Mouse (Mus musculus): ENCODE measurements around the gene Vwa5b2. TPM values are rescaled to one million over a fixed set of nuclear protein-coding genes. Genes with fewer than 3 reads are reported as not detected.

Gene Vwa5b2
- polyA plus RNA-seq (2014; fragmentation: Nextera tagmentation; extraction: Ambion mirVana) = 1.3 and 4.1 TPM in 2 replicates

- DNase-seq (ENCODE audit: low spot score) (peak; percentile 27), ATAC-seq (peak; percentile 76)
- Histone ChIP-seq H3K36me3 (ENCODE audit: control insufficient read depth, insufficient read depth, low read length) (no peaks in the 10 kb centered on the region), H3K4me1 (ENCODE audit: control insufficient read depth, insufficient read depth, low read length) (peaks cover 3% of the 10 kb centered on the region; the same call in 1 of the 2 replicates), H3K27ac (ENCODE audit: low read depth, low read length) (no peak within 1 kb of the TSS), H3K9ac (ENCODE audit: low read length) (peak within 1 kb of the TSS; percentile 60), H3K9me3 (replicated peaks; ENCODE audit: control insufficient read depth, low read length) (no peaks in the 10 kb centered on the region), H3K4me3 (ENCODE audit: low read depth, low read length) (peak within 1 kb of the TSS; percentile 48), H3K4me2 (ENCODE audit: low read length) (peak within 1 kb of the TSS; percentile 93), H3K27me3 (replicated peaks; ENCODE audit: control insufficient read depth, insufficient read depth, low read length) (peaks cover 43% of the 10 kb centered on the region)
- WGBS = under 1% methylated on average over 22 of the region's 24 CpGs
Measured at GRCm38 (mm10) chr16:20589366-20589938, at the start of gene Vwa5b2. Gene Vwa5b2, plus strand, starts transcription at chr16:20589471.

GRCm38 (mm10) chr16:20539649-20540048 is 49.6 kb upstream of the Vwa5b2 start:
- Histone ChIP-seq H3K4me2 (ENCODE audit: low read length) (no peak overlapping the region), H3K9ac (ENCODE audit: low read length) (no peak overlapping the region), H3K36me3 (ENCODE audit: control insufficient read depth, insufficient read depth, low read length) (peaks cover 67% of the 10 kb centered on the region), H3K4me1 (ENCODE audit: control insufficient read depth, insufficient read depth, low read length) (peaks cover 21% of the 10 kb centered on the region), H3K27me3 (replicated peaks; ENCODE audit: control insufficient read depth, insufficient read depth, low read length) (no peaks in the 10 kb centered on the region), H3K27ac (ENCODE audit: low read depth, low read length) (no peak overlapping the region), H3K4me3 (ENCODE audit: low read depth, low read length) (no peak overlapping the region), H3K9me3 (replicated peaks; ENCODE audit: control insufficient read depth, low read length) (no peaks in the 10 kb centered on the region)
- DNase-seq (ENCODE audit: low spot score) = no peak
- no peak for ATAC-seq
- WGBS = 89% methylated on average over 3 of the region's 3 CpGs

- no peak overlapping the region for H3K4me2 ChIP-seq (ENCODE audit: low read length)
- ATAC-seq = no peak
- H3K4me1 ChIP-seq (ENCODE audit: control insufficient read depth, insufficient read depth, low read length) = peaks cover 21% of the 10 kb centered on the region
- peaks cover 75% of the 10 kb centered on the region for H3K36me3 ChIP-seq (ENCODE audit: control insufficient read depth, insufficient read depth, low read length)
- no peaks in the 10 kb centered on the region for H3K27me3 ChIP-seq (replicated peaks; ENCODE audit: control insufficient read depth, insufficient read depth, low read length)
- H3K9ac ChIP-seq (ENCODE audit: low read length) = no peak overlapping the region
- no peaks in the 10 kb centered on the region for H3K9me3 ChIP-seq (replicated peaks; ENCODE audit: control insufficient read depth, low read length)
- H3K27ac ChIP-seq (ENCODE audit: low read depth, low read length) = no peak overlapping the region
- WGBS = 90% methylated on average over 4 of the region's 4 CpGs
- DNase-seq (ENCODE audit: low spot score) = no peak
- no peak overlapping the region for H3K4me3 ChIP-seq (ENCODE audit: low read depth, low read length)
Measured at GRCm38 (mm10) chr16:20540438-20540837, 48.8 kb upstream of the Vwa5b2 start.

- Histone ChIP-seq H3K4me2 (ENCODE audit: low read length) (no peak overlapping the region), H3K9ac (ENCODE audit: low read length) (no peak overlapping the region), H3K27me3 (replicated peaks; ENCODE audit: control insufficient read depth, insufficient read depth, low read length) (no peaks in the 10 kb centered on the region), H3K4me1 (ENCODE audit: control insufficient read depth, insufficient read depth, low read length) (peaks cover 10% of the 10 kb centered on the region), H3K27ac (ENCODE audit: low read depth, low read length) (no peak overlapping the region), H3K36me3 (ENCODE audit: control insufficient read depth, insufficient read depth, low read length) (peaks cover 63% of the 10 kb centered on the region), H3K4me3 (ENCODE audit: low read depth, low read length) (no peak overlapping the region), H3K9me3 (replicated peaks; ENCODE audit: control insufficient read depth, low read length) (no peaks in the 10 kb centered on the region)
- DNase-seq (ENCODE audit: low spot score) (no peak), ATAC-seq (no peak)
- WGBS = 91% methylated on average over 10 of the region's 10 CpGs
Measured at GRCm38 (mm10) chr16:20545696-20546095, 43.6 kb upstream of the Vwa5b2 start.

GRCm38 (mm10) chr16:20547423-20547822 is 41.8 kb upstream of the Vwa5b2 start:
- Histone ChIP-seq H3K27ac (ENCODE audit: low read depth, low read length) (no peak overlapping the region), H3K9me3 (replicated peaks; ENCODE audit: control insufficient read depth, low read length) (no peaks in the 10 kb centered on the region), H3K27me3 (replicated peaks; ENCODE audit: control insufficient read depth, insufficient read depth, low read length) (no peaks in the 10 kb centered on the region), H3K4me3 (ENCODE audit: low read depth, low read length) (peak overlapping the region; percentile 79), H3K9ac (ENCODE audit: low read length) (no peak overlapping the region), H3K4me1 (ENCODE audit: control insufficient read depth, insufficient read depth, low read length) (peaks cover 10% of the 10 kb centered on the region), H3K4me2 (ENCODE audit: low read length) (peak overlapping the region; percentile 64), H3K36me3 (ENCODE audit: control insufficient read depth, insufficient read depth, low read length) (peaks cover 61% of the 10 kb centered on the region)
- ATAC-seq (no peak), DNase-seq (ENCODE audit: low spot score) (no peak)
- WGBS = 57% methylated on average over 5 of the region's 5 CpGs

- WGBS = under 1% methylated on average over 56 of the region's 56 CpGs
- H3K27me3 ChIP-seq (replicated peaks; ENCODE audit: control insufficient read depth, insufficient read depth, low read length) = no peaks in the 10 kb centered on the region
- H3K36me3 ChIP-seq (ENCODE audit: control insufficient read depth, insufficient read depth, low read length) = peaks cover 63% of the 10 kb centered on the region
- DNase-seq (ENCODE audit: low spot score) (peak; percentile 100), ATAC-seq (peak; percentile 98)
- H3K27ac ChIP-seq (ENCODE audit: low read depth, low read length) = peak within 1 kb of the TSS; percentile 44; the same call in 1 of the 2 replicates
- peaks cover 10% of the 10 kb centered on the region for H3K4me1 ChIP-seq (ENCODE audit: control insufficient read depth, insufficient read depth, low read length)
- peak within 1 kb of the TSS; percentile 85 for H3K9ac ChIP-seq (ENCODE audit: low read length)
- H3K4me2 ChIP-seq (ENCODE audit: low read length) = peak within 1 kb of the TSS; percentile 94
- H3K9me3 ChIP-seq (replicated peaks; ENCODE audit: control insufficient read depth, low read length) = no peaks in the 10 kb centered on the region
- H3K4me3 ChIP-seq (ENCODE audit: low read depth, low read length) = peak within 1 kb of the TSS; percentile 79
Measured at GRCm38 (mm10) chr16:20548096-20548948, 40.9 kb upstream of the Vwa5b2 start, which contains the start of gene Abcf3. Gene Abcf3, plus strand, starts transcription at chr16:20548577.

- no peak overlapping the region for H3K27ac ChIP-seq (ENCODE audit: low read depth, low read length)
- H3K27me3 ChIP-seq (replicated peaks; ENCODE audit: control insufficient read depth, insufficient read depth, low read length) = no peaks in the 10 kb centered on the region
- H3K4me1 ChIP-seq (ENCODE audit: control insufficient read depth, insufficient read depth, low read length) = peaks cover 10% of the 10 kb centered on the region
- peak overlapping the region; percentile 79 for H3K4me3 ChIP-seq (ENCODE audit: low read depth, low read length)
- 53% methylated on average over 9 of the region's 9 CpGs for whole genome bisulfite sequencing
- peaks cover 63% of the 10 kb centered on the region for H3K36me3 ChIP-seq (ENCODE audit: control insufficient read depth, insufficient read depth, low read length)
- H3K9ac ChIP-seq (ENCODE audit: low read length) = peak overlapping the region; percentile 85
- no peak for ATAC-seq
- H3K9me3 ChIP-seq (replicated peaks; ENCODE audit: control insufficient read depth, low read length) = no peaks in the 10 kb centered on the region
- DNase-seq (ENCODE audit: low spot score) = no peak
- H3K4me2 ChIP-seq (ENCODE audit: low read length) = peak overlapping the region; percentile 94
Measured at GRCm38 (mm10) chr16:20549161-20549560, 40.1 kb upstream of the Vwa5b2 start.

GRCm38 (mm10) chr16:20551691-20552090 is 37.6 kb upstream of the Vwa5b2 start:
- H3K36me3 ChIP-seq (ENCODE audit: control insufficient read depth, insufficient read depth, low read length) = peaks cover 55% of the 10 kb centered on the region
- no peak overlapping the region for H3K4me3 ChIP-seq (ENCODE audit: low read depth, low read length)
- no peak overlapping the region for H3K27ac ChIP-seq (ENCODE audit: low read depth, low read length)
- no peaks in the 10 kb centered on the region for H3K9me3 ChIP-seq (replicated peaks; ENCODE audit: control insufficient read depth, low read length)
- no peaks in the 10 kb centered on the region for H3K27me3 ChIP-seq (replicated peaks; ENCODE audit: control insufficient read depth, insufficient read depth, low read length)
- DNase-seq (ENCODE audit: low spot score) (no peak), ATAC-seq (no peak)
- peaks cover 10% of the 10 kb centered on the region for H3K4me1 ChIP-seq (ENCODE audit: control insufficient read depth, insufficient read depth, low read length)
- H3K9ac ChIP-seq (ENCODE audit: low read length) = no peak overlapping the region
- no peak overlapping the region for H3K4me2 ChIP-seq (ENCODE audit: low read length)
- 96% methylated on average over 5 of the region's 5 CpGs for WGBS

GRCm38 (mm10) chr16:20552594-20552993 is 36.7 kb upstream of the Vwa5b2 start:
- H3K4me2 ChIP-seq (ENCODE audit: low read length) = no peak overlapping the region
- ATAC-seq (no peak), DNase-seq (ENCODE audit: low spot score) (no peak)
- peaks cover 61% of the 10 kb centered on the region for H3K36me3 ChIP-seq (ENCODE audit: control insufficient read depth, insufficient read depth, low read length)
- H3K9me3 ChIP-seq (replicated peaks; ENCODE audit: control insufficient read depth, low read length) = no peaks in the 10 kb centered on the region
- WGBS = 90% methylated on average over 1 of the region's 1 CpGs
- H3K4me3 ChIP-seq (ENCODE audit: low read depth, low read length) = no peak overlapping the region
- H3K9ac ChIP-seq (ENCODE audit: low read length) = no peak overlapping the region
- no peak overlapping the region for H3K27ac ChIP-seq (ENCODE audit: low read depth, low read length)
- peaks cover 9% of the 10 kb centered on the region for H3K4me1 ChIP-seq (ENCODE audit: control insufficient read depth, insufficient read depth, low read length)
- H3K27me3 ChIP-seq (replicated peaks; ENCODE audit: control insufficient read depth, insufficient read depth, low read length) = no peaks in the 10 kb centered on the region
